Mouse (Mus musculus) MEL (cell line): ENCODE data around the gene Mitf.

Source experiments
- CHD1 ChIP-seq: IDR thresholded peaks from 2 replicates; pipeline ENCODE4 v1.6.1; 2012; ENCODE audit warnings: low read depth, mild to moderate bottlenecking, inconsistent platforms, low read length, improper control_type of control experiment
- CTCF ChIP-seq, 3 experiments: IDR thresholded peaks in 2 of 3; conservative IDR thresholded peaks in 1 of 3; 2 replicates each; pipeline ENCODE4 v1.5.1; 2011 to 2012; ENCODE audit warnings: low read length in 3 of 3, low read depth in 2 of 3, mild to moderate bottlenecking in 2 of 3, improper control_type of control experiment in 1 of 3, inconsistent platforms in 1 of 3, mixed read lengths in 1 of 3, moderate library complexity in 1 of 3; ENCODE audit not compliant: control insufficient read depth in 1 of 3, insufficient read depth in 1 of 3, poor library complexity in 1 of 3, severe bottlenecking in 1 of 3
- ZNF384 ChIP-seq: IDR thresholded peaks from 2 replicates; pipeline ENCODE4 v1.6.1; 2012; ENCODE audit warnings: low read depth, mild to moderate bottlenecking, inconsistent platforms, low read length, improper control_type of control experiment

GRCm38 (mm10) chr6:97821811-97822210 is 15.0 kb downstream of the Mitf start:
- TF ChIP-seq CTCF (IDR thresholded peaks at IDR 0.05 in 2 of 3, conservative IDR thresholded peaks at IDR 0.05 in 1 of 3; ENCODE audit: control insufficient read depth in 1 of 3, insufficient read depth in 1 of 3, low read depth in 2 of 3, low read length in 3 of 3, poor library complexity in 1 of 3, severe bottlenecking in 1 of 3) (no peak), ZNF384 (no peak), CHD1 (no peak)
